Mouse (Mus musculus) cerebellum, adult (tissue): ENCODE results near the gene Cd5l.
"Not testable (repeated sequence)": the region's sequence is repeated elsewhere in the genome, so short reads cannot be mapped to it uniquely, and the experiment has no call there.

Source experiments
- ATAC-seq: cut with Nextera tagmentation; 2 replicates; pipeline ENCODE4 v1.9.2; 2017; ENCODE audit warnings: mild to moderate bottlenecking, moderate library complexity, mixed read lengths; ENCODE audit not compliant: insufficient number of reproducible peaks, low FRiP score, low TSS enrichment

Gene Cd5l

GRCm38 (mm10) chr3:87357581-87357980 is at the start of gene Cd5l:
TSS of gene Cd5l (plus strand) at chr3:87357881.
- no peak for ATAC-seq

DNA sequence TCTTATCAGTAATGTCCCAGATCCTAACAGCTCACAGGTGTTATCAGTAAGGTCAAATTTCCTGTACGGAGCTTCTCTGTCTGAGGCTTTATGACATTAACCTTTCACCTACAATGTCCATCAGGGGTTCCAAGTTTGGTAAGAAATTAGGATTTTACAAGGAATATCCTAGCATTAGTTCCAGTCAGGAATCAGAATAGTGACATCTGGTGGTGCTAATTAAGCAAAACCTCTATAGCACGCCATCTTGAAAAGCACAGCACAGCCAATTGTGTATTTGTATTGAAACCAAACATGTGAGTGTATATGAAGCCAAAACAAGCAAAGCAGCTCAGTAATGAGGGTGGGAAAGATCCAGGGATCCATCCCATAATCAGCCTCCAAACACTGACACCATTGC is 47.8 kb upstream of the Cd5l start:
- no peak; the same call in 1 of the 2 replicates for ATAC-seq

GRCm38 (mm10) chr3:87322557-87322956 is 35.1 kb upstream of the Cd5l start:
- ATAC-seq, result no peak

GRCm38 (mm10) chr3:87323778-87324177 is 33.9 kb upstream of the Cd5l start:
- ATAC-seq, result no peak

- ATAC-seq, result no peak
Measured at GRCm38 (mm10) chr3:87337899-87338298, 19.8 kb upstream of the Cd5l start.

DNA sequence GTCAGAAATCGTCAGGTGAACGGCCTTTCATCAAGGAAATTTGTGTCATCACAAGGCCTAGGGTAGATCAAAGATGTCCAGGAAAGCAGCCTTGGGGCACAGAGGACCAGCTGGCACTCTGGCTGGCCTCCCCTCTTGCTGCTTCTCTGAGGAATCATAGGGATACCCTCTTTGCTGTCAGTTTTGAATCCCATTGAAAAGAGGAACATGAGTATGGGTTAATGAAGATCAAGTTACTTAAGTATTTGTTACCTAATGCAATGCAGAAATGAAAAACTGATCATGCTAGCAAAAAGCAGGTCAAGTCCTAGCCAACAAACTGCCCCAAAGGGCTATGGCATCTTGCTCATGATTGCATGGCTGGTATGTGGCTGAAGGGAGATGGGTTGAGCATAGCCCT is 6.7 kb upstream of the Cd5l start:
- ATAC-seq, result not testable (repeated sequence)

DNA sequence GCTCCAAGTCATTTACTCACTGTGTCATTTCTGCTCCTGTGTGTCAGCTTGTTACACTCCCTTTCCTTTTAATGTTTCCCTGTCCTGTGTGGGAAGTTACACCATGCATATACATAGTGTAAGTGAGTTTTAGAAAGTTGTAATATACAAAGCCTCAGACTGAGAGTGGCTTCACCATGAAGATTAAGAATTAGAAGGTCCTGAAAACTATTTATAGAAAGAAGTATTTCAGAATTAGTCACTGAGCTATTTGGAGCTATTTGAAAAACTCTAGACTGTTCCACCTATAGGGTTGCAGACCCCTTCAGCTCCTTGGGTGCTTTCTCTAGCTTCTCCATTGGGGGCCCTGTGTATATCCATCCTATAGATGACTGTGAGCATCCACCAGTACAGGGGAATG is 1.5 kb downstream of the Cd5l start:
- no peak for ATAC-seq

DNA sequence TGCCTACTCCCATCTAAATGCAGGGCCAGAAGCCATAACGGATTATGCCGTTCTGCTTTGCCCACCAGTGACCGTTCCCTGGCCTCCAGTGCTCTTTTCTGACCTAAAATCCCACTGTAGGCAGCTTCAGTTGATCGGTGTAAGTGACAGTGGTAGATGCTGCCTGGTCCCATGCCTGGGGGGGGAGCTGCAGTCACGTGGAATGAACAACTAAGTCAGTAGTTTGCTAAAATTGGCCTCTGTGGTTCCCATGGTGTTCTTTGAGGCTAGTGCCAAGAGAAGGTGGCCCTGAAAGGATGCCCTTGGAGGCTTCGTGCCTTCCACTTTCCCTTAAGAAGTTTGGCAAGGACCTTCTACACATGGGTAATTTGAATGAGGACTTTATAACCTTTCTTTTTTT is 2.8 kb downstream of the Cd5l start:
- no peak for ATAC-seq

- no peak for ATAC-seq
Measured at GRCm38 (mm10) chr3:87365691-87366090, 8.0 kb downstream of the Cd5l start.

DNA sequence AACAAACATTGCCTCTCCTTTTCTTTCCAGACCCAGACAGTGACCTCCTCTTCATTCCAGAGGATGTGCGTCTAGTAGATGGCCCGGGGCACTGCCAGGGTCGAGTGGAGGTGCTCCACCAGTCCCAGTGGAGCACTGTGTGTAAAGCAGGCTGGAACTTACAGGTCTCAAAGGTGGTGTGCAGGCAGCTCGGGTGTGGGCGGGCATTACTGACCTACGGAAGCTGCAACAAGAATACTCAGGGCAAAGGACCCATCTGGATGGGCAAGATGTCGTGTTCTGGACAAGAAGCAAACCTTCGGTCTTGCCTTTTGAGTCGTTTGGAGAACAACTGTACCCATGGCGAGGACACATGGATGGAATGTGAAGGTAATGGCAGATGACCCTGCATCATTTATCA is 9.8 kb downstream of the Cd5l start:
- no peak for ATAC-seq

GRCm38 (mm10) chr3:87369181-87369580 is 11.5 kb downstream of the Cd5l start:
- ATAC-seq, result no peak

GRCm38 (mm10) chr3:87376195-87377165 is 18.8 kb downstream of the Cd5l start, which contains the start of gene Fcrl1:
TSS of gene Fcrl1 (plus strand) at chr3:87376387.
- no peak for ATAC-seq

DNA sequence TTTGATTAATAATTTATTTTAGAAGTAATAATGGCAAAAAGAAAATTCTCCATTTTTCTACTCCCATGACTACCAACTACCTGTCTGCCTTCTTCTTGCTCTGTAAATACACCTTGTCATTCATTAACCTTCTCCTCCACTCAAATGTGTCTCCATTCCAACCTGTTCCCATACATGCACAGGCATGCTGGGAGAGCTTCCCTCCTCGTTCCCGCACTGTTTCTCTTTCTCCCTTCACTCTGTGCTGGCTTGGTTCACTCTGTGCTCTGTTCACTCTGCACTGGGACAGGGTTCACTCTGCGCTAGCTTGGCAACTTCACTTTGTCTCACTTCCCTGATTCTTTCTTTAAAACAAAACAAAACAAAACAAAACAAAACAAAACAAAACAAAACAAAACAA is 19.5 kb downstream of the Cd5l start:
- ATAC-seq, result no peak

GRCm38 (mm10) chr3:87377719-87378118 is 20.0 kb downstream of the Cd5l start:
- no peak for ATAC-seq

GRCm38 (mm10) chr3:87379641-87380315 is 22.1 kb downstream of the Cd5l start:
- not testable (repeated sequence) for ATAC-seq

DNA sequence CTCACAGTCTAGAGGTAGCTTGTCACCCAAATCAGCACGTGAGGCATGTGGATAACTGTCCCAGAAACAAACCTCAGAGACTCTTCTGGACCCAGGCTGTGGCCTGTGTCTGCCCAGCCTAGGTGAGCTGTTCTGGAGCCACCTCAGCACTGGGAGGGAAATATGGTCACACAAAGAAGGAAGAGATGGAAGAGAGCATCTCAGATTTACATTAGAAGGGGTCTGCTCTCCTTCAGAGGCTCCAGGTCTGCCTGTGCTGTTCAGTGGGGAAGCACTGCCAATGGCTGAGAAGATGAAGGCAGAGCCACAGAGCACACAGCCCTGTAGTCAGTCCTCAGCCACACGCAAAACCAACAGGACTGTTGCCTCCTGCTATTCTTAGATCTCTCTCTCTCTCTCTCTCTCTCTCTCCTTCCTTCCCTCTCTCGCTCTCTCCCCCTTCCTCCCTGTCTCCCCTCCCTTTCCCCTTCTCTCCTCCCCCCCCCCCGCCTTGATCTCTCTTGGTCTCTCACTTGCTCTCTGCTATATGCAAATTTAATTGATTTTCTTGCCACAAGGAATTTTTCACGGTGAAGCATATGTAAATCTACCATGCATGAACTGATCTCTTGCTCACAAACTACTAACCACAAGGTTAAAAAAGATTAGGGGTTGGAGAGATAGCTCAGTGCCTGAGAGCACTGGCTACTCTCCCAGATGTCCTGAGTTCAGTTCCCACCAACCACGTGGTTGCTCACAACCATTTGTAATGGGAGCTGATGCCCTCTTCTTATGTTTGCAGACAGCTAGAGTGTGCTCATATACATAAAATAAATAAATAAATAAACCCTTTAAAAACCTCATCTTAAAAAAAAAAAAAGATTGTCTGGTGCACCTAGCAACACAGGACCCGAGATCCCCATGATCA is 24.4 kb downstream of the Cd5l start:
- ATAC-seq, result no peak

GRCm38 (mm10) chr3:87383308-87383707 is 25.6 kb downstream of the Cd5l start:
- ATAC-seq, result no peak

GRCm38 (mm10) chr3:87385105-87385504 is 27.4 kb downstream of the Cd5l start:
- ATAC-seq, result no peak

DNA sequence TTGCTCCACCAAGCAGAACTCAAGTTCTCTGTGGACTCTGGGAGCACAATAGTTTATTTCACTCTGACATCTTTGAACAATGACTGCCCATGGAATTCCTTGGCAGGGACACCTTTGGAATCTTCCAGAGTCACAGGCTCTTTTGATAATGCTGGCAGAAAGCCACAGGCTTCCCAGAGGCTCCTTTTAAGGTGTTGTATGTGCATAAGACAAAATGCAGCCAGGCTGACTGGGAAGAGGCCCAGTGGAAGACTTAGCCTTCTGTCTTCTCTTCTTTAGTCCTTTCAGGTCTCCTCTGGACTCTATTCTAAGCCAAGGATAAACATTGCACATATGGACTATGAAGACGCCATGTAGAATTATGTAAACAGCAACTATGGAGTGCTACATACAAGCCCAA is 33.3 kb downstream of the Cd5l start:
- ATAC-seq, result no peak

DNA sequence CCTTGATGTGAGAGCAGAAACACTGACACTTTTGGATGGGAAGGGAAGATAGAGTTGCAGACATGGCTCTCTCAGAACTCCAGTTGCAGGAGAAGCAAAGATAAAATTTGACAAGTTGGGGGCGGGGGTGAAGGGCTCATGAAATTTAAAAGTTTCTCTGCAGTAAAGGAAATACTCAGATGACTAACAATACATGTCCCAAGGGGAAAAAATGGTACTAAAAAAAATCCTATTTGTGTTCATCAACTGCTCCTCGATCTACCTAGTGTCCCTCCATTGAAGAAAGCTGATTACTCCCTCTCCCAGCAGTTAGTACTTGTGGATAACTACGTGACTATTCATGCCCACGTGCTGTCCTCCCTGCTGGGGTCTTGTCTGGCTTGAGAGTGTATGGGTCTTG is 41.1 kb downstream of the Cd5l start:
- no peak for ATAC-seq
